Mouse (Mus musculus): ENCODE data around the gene Vmn1r219. TPM values are rescaled to one million over a fixed set of nuclear protein-coding genes. Genes with fewer than 3 reads are reported as not detected.
"Not testable (repeated sequence)": the region's sequence is repeated elsewhere in the genome, so short reads cannot be mapped to it uniquely, and the experiment has no call there.

The Vmn1r219 gene
- polyA plus RNA-seq (2012; rRNA removed): not detected in 2 replicates
- polyA plus RNA-seq (2014; fragmentation: Nextera tagmentation; extraction: Ambion mirVana): not detected in 2 replicates

GRCm38 (mm10) chr13:23159012-23159411, at the start of gene Vmn1r219:
Gene Vmn1r219, plus strand, starts transcription at chr13:23159312.
- Histone ChIP-seq H3K9me3 (ENCODE audit: control insufficient read depth, low read length) (no peaks in the 10 kb centered on the region), H3K9ac (replicated peaks) (no peak within 1 kb of the TSS), H3K36me3 (replicated peaks; ENCODE audit: control insufficient read depth, insufficient read depth, low read depth) (no peaks in the 10 kb centered on the region), H3K27ac (no peak within 1 kb of the TSS), H3K4me3 (ENCODE audit: insufficient read depth in 1 of 2, low read depth in 2 of 2, low read length in 2 of 2) (no peak within 1 kb of the TSS), H3K4me2 (ENCODE audit: low read depth) (no peak within 1 kb of the TSS), H3K27me3 (ENCODE audit: control insufficient read depth, insufficient read depth, low read length) (no peaks in the 10 kb centered on the region), H3K4me1 (replicated peaks; ENCODE audit: control insufficient read depth in 2 of 2, insufficient read depth in 2 of 2, low read length in 1 of 2) (no peaks in the 10 kb centered on the region)
- ATAC-seq (ENCODE audit: insufficient read depth) (no peak), DNase-seq (ENCODE audit: low read depth in 3 of 3, low spot score in 3 of 3) (no peak)
- 48% methylated on average over 4 of the region's 4 CpGs for WGBS (ENCODE audit: insufficient replicate concordance)
- TF ChIP-seq CTCF (IDR thresholded peaks at IDR 0.05; ENCODE audit: low read depth) (no peak), EP300 (IDR thresholded peaks at IDR 0.05; ENCODE audit: low read depth) (no peak)

- not testable (repeated sequence) for H3K4me3 ChIP-seq (ENCODE audit: insufficient read depth in 1 of 2, low read depth in 2 of 2, low read length in 2 of 2); H3K9ac ChIP-seq (replicated peaks); H3K4me1 ChIP-seq (replicated peaks; ENCODE audit: control insufficient read depth in 2 of 2, insufficient read depth in 2 of 2, low read length in 1 of 2); H3K4me2 ChIP-seq (ENCODE audit: low read depth); ATAC-seq (ENCODE audit: insufficient read depth); H3K9me3 ChIP-seq (ENCODE audit: control insufficient read depth, low read length); H3K27me3 ChIP-seq (ENCODE audit: control insufficient read depth, insufficient read depth, low read length); H3K36me3 ChIP-seq (replicated peaks; ENCODE audit: control insufficient read depth, insufficient read depth, low read depth); H3K27ac ChIP-seq; DNase-seq (ENCODE audit: low read depth in 3 of 3, low spot score in 3 of 3)
- 37% methylated on average over 1 of the region's 1 CpGs for WGBS (ENCODE audit: insufficient replicate concordance)
Measured at GRCm38 (mm10) chr13:23118126-23118525, 41.0 kb upstream of the Vmn1r219 start, which contains the start of gene Vmn1r217. Gene Vmn1r217, minus strand, starts transcription at chr13:23118226.

- no peaks in the 10 kb centered on the region for H3K27me3 ChIP-seq (ENCODE audit: control insufficient read depth, insufficient read depth, low read length)
- no peaks in the 10 kb centered on the region for H3K36me3 ChIP-seq (replicated peaks; ENCODE audit: control insufficient read depth, insufficient read depth, low read depth)
- H3K4me3 ChIP-seq (ENCODE audit: insufficient read depth in 1 of 2, low read depth in 2 of 2, low read length in 2 of 2): no peak overlapping the region
- DNase-seq (ENCODE audit: low read depth in 3 of 3, low spot score in 3 of 3): no peak
- no peaks in the 10 kb centered on the region for H3K9me3 ChIP-seq (ENCODE audit: control insufficient read depth, low read length)
- no peak overlapping the region for H3K27ac ChIP-seq
- no peak for ATAC-seq (ENCODE audit: insufficient read depth)
- TF ChIP-seq CTCF (IDR thresholded peaks at IDR 0.05; ENCODE audit: low read depth) (no peak), EP300 (IDR thresholded peaks at IDR 0.05; ENCODE audit: low read depth) (no peak)
- WGBS (ENCODE audit: insufficient replicate concordance): 52% methylated on average over 2 of the region's 2 CpGs
- no peak overlapping the region for H3K9ac ChIP-seq (replicated peaks)
- H3K4me1 ChIP-seq (replicated peaks; ENCODE audit: control insufficient read depth in 2 of 2, insufficient read depth in 2 of 2, low read length in 1 of 2): no peaks in the 10 kb centered on the region
- no peak overlapping the region for H3K4me2 ChIP-seq (ENCODE audit: low read depth)
Measured at GRCm38 (mm10) chr13:23120611-23121010, 38.5 kb upstream of the Vmn1r219 start.

- WGBS (ENCODE audit: insufficient replicate concordance): 52% methylated on average over 3 of the region's 3 CpGs
- Histone ChIP-seq H3K9ac (replicated peaks) (no peak within 1 kb of the TSS), H3K4me1 (replicated peaks; ENCODE audit: control insufficient read depth in 2 of 2, insufficient read depth in 2 of 2, low read length in 1 of 2) (no peaks in the 10 kb centered on the region), H3K4me2 (ENCODE audit: low read depth) (no peak within 1 kb of the TSS), H3K36me3 (replicated peaks; ENCODE audit: control insufficient read depth, insufficient read depth, low read depth) (no peaks in the 10 kb centered on the region), H3K27me3 (ENCODE audit: control insufficient read depth, insufficient read depth, low read length) (no peaks in the 10 kb centered on the region), H3K27ac (no peak within 1 kb of the TSS), H3K4me3 (ENCODE audit: insufficient read depth in 1 of 2, low read depth in 2 of 2, low read length in 2 of 2) (no peak within 1 kb of the TSS), H3K9me3 (ENCODE audit: control insufficient read depth, low read length) (no peaks in the 10 kb centered on the region)
- ATAC-seq (ENCODE audit: insufficient read depth): no peak
- TF ChIP-seq EP300 (IDR thresholded peaks at IDR 0.05; ENCODE audit: low read depth) (no peak), CTCF (IDR thresholded peaks at IDR 0.05; ENCODE audit: low read depth) (no peak)
- no peak for DNase-seq (ENCODE audit: low read depth in 3 of 3, low spot score in 3 of 3)
Measured at GRCm38 (mm10) chr13:23133099-23133498, 26.0 kb upstream of the Vmn1r219 start, which contains the start of gene Vmn1r218. Gene Vmn1r218, plus strand, starts transcription at chr13:23133155.

GRCm38 (mm10) chr13:23133501-23133900, 25.6 kb upstream of the Vmn1r219 start:
- H3K27me3 ChIP-seq (ENCODE audit: control insufficient read depth, insufficient read depth, low read length): no peaks in the 10 kb centered on the region

More at GRCm38 (mm10) chr13:23133501-23133900, 25.6 kb upstream of the Vmn1r219 start:
- H3K36me3 ChIP-seq (replicated peaks; ENCODE audit: control insufficient read depth, insufficient read depth, low read depth): no peaks in the 10 kb centered on the region
- H3K4me1 ChIP-seq (replicated peaks; ENCODE audit: control insufficient read depth in 2 of 2, insufficient read depth in 2 of 2, low read length in 1 of 2): no peaks in the 10 kb centered on the region
- ATAC-seq (ENCODE audit: insufficient read depth) (no peak), DNase-seq (ENCODE audit: low read depth in 3 of 3, low spot score in 3 of 3) (no peak)
- H3K9ac ChIP-seq (replicated peaks): no peak overlapping the region
- H3K9me3 ChIP-seq (ENCODE audit: control insufficient read depth, low read length): no peaks in the 10 kb centered on the region
- WGBS (ENCODE audit: insufficient replicate concordance): 62% methylated on average over 1 of the region's 1 CpGs
- TF ChIP-seq EP300 (IDR thresholded peaks at IDR 0.05; ENCODE audit: low read depth) (no peak), CTCF (IDR thresholded peaks at IDR 0.05; ENCODE audit: low read depth) (no peak)
- H3K27ac ChIP-seq: no peak overlapping the region
- no peak overlapping the region for H3K4me3 ChIP-seq (ENCODE audit: insufficient read depth in 1 of 2, low read depth in 2 of 2, low read length in 2 of 2)
- no peak overlapping the region for H3K4me2 ChIP-seq (ENCODE audit: low read depth)
